Mouse (Mus musculus): Measurements from ENCODE around the gene Btbd11.
"Not testable (repeated sequence)": the region's sequence is repeated elsewhere in the genome, so short reads cannot be mapped to it uniquely, and the experiment has no call there.

Gene Btbd11

DNA sequence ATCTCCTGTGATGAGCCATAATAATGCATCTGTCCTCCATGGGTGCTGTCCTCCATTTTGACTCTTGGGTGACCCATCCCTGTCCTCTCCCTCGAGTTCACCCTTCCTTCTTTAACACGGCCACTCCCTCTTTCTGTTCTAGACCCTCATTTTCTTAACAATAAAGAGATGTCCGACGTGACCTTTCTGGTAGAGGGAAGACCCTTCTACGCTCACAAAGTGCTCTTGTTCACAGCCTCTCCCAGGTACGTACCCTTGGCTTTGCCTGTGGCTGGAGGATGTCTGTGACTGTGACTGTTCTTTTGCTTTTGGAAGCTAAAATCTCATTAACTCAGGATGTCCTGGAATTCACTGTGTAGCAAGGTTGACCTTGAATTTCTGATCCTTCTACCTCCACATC, 258.7 kb downstream of the Btbd11 start:
- peak; percentile 65 for DNase-seq (ENCODE audit: low read depth, low spot score)

DNA sequence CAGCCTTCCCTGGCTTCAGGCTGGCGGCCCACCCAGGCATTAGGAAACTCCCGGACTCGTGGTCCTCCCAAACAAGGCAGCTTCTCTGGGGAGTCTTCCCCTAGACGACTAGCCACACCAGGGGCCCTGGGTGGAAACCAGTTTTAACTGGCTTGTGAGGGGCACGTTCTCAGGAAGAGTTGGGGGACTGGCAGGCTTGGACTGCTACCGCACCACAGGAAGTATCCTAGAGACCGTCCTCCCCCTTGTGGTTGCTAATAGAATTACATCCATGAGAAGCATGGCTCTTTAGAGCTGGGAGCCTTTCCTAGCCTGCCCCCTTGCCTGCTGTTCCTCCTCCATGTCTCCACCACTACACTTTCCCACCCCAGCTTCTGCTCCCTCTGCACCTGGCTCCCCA, 265.1 kb downstream of the Btbd11 start:
- peak; percentile 88 for DNase-seq (ENCODE audit: low read depth, low spot score)

DNA sequence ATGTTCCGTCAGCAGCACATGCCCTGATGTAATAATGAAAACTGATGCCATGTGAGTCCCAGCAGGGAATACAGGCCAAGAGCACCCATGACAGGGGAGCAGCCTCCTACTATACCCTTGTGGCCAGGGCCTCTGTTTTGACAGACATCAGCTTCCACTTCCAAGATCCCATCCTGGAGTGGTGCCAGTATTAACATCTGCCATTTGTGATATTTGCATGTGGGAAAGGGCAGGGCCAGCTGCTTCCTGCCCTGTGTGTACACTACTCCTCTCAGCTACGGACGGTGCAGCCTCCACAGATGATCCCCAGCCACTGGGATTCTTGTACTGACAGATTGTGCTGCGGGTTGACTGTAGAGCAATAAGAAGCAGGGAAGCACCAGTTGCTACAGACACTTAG, 269.3 kb downstream of the Btbd11 start:
- DNase-seq (ENCODE audit: low read depth, low spot score), result no peak

DNA sequence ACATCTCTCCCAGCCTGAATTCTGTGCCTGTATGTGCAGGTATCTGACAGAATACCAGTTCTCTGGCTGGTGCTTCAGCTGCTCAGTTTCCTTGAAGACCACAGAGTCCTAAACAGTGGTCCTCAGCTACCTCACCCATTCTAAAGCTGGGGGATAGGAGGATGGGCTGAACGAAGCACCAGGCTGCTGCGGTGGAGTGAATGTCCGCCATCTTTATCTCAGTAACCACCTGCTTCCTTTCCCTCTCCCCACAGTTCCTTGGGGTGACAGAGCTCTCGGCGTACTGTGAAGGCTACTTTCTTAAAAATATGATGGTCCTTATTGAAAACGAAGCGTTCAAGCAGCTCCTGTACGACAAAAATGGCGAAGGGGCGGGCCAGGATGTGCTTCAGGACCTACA, 271.3 kb downstream of the Btbd11 start:
- DNase-seq (ENCODE audit: low read depth, low spot score), result no peak

DNA sequence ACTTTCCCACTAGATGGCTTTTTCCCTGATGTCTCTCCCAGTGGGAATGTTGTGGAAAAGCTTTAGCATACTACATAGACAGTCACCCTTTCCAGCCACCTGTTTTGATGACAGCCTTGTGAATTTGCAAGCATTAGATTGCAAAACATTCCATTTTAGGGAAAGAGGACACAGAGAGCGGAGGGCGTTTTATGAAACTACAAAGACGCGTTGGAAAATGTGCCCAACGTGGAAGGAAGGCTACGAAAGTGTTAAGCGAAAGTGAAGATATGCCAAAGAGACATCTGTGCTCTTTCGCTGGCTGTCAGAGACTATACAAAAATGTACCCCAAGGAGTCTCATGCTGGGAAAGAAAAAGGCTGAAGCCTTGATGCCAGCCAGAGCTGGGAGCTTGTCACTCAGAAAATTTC, 286.9 kb downstream of the Btbd11 start:
- no peak for DNase-seq (ENCODE audit: low read depth, low spot score)

DNA sequence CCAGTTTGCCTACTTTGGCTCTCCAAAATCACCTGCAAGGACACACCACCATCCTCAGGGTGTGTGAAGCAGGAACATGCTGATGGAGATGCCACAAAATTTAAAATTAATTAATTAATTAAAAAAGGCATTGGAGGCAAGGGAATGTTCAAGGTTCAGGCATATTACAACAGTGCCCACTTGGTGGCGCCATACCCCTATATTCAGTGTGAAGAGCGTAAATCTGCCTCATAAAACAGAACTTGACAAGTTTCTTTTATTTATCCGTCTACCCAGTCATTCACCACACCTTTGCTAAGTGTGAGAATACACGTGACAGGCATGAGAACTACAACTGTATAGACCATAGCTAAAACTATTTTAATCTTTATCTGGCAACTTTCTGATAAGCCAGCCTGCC, 292.0 kb downstream of the Btbd11 start:
- peak; percentile 51 for DNase-seq (ENCODE audit: low read depth, low spot score)

DNA sequence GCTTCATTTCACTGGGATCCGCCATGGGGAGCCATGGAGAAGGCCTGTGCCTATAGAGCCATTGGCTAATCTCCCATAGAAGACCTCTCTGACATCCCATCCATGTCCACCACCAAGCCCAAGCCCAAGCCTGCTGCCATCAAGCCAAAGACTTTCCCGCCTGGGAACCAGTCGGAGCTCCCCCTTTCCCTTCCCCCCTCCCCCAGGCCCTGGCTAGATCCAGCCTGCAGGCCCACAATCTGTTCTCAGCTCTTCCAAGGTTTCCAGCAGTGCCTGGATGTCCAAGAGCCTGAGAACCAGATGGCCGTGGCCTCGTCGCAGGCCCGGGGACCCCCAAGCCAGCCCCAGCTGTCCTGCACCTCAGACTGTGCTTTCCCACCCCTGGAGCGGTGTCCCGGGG, 295.8 kb downstream of the Btbd11 start:
- no peak for DNase-seq (ENCODE audit: low read depth, low spot score)

DNA sequence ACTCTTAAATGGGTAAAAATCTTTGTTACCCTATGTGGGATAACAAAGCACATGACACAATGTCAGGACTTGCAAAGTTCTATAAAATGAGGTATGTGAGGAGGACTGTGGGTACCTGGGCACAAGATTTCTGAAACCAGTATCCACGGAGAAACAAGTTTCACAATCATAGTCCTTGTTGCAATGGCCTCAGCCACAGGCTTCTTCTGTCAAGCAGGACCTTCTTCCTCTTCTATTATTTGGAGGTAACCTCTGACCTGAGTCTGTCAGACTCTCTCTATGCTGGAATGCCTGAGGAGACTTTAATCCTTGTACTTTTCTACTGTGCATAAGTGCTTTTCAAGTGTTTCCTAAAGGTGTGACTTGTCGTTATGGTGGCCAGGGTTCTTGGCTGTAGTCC, 307.8 kb downstream of the Btbd11 start:
- DNase-seq (ENCODE audit: low read depth, low spot score), result not testable (repeated sequence)

DNA sequence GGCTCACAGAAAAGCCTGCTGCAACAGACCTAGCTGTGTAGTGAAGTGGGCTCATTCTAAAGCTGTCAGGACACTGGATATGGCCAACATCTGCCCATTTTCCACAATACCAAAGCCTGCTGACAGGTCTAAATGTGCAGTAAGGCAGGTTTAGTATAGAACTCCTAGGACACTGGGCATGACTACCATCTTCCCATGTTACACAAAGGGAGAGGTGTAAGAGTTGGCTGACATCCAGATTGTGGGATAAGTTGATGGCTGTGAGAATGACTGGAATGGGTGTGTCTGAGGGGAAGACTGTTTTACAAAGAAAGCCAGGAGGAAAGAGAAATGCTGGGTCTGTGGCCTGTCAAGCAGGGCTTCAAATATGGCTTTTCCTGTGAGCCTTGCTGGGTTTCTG, 313.1 kb downstream of the Btbd11 start:
- DNase-seq (ENCODE audit: low read depth, low spot score), result peak; percentile 43

DNA sequence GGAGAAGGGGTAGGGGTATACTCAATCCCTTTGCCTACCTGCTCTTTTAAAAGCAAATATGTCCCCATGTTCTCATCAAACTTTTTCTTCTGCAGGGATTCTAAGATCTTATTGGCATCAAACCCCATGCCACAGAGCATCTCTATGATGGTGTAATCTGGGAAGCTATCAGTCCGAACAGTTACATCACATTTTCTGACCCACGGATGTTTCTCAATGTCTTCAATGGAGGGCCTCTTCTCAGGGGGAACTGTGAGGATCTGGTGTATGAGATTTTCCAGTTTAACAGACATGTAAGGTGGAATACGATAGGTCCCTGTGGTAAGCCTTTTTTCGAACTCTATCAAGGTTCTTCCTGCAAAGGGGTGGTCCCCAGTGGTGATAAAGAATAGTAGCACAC, 323.2 kb downstream of the Btbd11 start:
- not testable (repeated sequence) for DNase-seq (ENCODE audit: low read depth, low spot score)

Data from R1 (cell line).